Mouse (Mus musculus): ENCODE data around the gene Zdhhc14.

Gene Zdhhc14

GRCm38 (mm10) chr17:5506553-5506952 lies 14.2 kb downstream of the Zdhhc14 start:
- DNase-seq, result peak; percentile 21 to 35

DNA sequence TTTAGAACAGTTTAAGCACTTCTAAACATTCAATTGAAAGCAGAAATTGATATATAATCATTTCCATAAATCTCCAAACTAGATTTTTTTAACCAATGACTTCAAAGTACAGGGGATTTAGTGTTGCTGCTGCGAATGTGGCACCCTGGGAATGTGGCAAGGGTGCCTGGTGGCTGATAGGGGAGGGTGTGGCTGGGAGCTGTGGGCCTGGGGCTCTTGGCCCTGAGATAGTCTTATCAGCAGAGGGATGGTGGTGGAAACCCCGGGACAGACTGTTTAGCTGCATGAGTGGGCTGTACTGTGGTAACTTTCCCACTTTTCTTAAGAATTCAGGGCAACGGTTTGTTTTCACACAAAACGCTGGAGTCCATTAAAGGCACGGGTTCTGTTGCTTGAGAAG lies 14.6 kb downstream of the Zdhhc14 start:
- no peak for DNase-seq

- DNase-seq, result no peak
Measured at GRCm38 (mm10) chr17:5508030-5508429, 15.7 kb downstream of the Zdhhc14 start.

GRCm38 (mm10) chr17:5510564-5510963 lies 18.2 kb downstream of the Zdhhc14 start:
- DNase-seq, result no peak

DNA sequence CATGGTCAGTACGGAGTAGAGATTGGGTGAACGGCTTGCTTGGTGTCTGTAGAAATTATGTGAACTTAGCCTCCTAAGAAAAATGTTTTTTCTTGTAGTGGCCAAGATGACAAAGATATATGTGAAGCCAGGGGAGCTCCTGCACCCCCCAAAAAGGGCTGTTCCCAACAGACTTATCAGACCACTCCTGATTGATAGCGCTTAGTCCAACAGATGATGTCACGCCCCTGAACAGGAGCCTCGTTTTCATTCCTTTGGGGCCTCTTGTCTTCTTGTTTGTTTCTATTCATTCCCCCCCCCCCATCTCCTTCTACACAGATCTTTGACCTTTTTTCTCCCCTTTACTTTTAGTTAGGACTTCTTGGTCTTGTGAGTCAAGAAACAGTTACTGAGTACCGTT lies 19.4 kb downstream of the Zdhhc14 start:
- no peak for DNase-seq

DNA sequence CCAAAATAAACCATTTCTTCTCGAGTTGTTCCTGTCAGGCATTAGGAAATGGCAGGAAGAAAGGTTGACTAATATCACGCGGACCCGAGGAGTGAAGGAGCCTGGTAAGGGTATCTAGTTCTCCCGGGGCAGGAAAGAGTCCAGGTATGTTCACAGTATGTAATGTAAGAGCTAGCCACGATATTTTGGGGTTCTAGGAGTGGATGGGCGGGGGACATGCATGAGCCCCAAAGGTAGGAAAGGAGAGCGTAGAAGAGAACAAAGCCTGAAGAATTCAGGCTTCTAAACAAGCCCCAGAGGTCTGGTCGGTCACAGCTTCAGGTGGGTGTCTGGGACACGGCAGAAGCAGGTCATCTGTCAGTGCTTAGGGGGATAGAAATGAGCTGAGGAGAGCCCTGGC lies 27.1 kb downstream of the Zdhhc14 start:
- no peak for DNase-seq

- DNase-seq, result no peak
Measured at GRCm38 (mm10) chr17:5519910-5520592, 27.7 kb downstream of the Zdhhc14 start.

DNA sequence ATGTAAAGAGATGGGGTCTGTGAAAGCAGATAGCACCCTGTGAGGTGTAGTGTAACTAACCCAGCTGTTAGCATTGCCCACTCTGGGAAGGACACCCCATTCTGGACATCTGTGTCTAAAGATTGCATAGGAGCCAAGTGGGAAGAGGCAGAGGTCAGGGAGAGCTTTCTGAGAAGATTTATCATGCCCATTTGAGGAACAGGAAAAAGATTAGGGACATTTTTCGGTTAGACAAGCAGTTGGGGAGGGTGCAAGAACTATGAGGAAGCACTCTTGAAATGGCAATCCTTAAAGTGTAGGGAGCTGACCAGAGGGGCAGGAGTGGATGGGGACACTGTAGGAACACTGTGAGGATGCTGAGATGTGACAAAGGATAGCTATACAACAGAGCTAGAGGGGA lies 29.2 kb downstream of the Zdhhc14 start:
- DNase-seq, result no peak

DNA sequence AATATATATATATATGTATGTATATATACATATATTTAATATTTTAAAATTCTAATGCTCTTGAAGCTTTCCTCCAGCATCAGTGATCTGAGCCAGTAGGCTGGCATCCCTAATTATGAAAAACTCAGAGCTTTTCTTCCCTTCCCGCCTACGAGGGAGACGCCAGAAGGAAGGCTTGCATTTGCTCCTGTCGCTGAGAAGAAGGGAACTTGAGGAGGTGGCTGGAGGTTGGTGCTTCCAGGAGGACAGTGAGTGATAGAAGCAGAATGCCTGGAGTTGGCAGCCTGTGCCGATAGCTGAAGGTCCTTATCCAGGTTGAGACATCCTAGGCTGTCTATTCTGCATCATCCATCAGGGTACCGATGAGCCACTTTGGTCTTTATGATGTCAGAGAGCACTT lies 37.2 kb downstream of the Zdhhc14 start:
- no peak for DNase-seq

DNA sequence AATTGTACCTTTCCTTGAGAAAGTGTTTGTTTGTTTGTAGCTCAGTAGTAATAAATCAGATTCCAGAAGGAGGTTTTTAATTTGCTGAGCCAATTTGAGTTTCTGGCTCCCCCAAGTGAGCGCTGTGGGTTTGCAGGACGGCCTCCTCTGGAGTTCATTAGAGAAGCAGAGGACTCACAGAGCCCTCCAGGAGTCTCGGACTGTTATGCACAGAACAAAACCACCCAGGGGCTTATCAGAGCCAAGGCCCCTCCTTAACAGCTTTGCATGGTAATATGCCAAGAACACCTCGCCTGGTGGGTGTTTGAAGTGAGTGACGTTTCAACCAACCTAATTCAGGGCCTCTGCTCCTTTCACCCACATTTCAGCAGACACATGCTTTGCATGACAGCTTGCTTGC lies 40.5 kb downstream of the Zdhhc14 start:
- no peak for DNase-seq

DNA sequence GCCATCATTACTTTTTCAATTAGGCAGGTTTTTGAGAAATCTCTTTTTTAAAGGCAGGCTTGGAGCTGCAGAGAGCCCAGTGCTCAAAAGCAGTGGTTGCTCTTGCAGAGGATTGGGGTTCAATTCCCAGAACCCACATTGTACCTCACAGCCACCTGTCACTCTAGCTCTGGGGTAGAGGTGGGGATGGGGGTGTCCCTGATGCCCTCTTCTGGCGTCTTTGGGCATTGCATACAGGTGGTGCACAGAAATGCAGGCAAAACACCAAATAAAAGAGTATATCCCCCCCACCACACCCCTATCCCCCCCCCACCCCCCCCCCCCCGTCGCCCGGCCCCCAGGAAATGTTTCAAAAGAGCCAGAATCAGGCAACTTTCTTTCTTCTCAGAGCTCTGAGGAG lies 43.0 kb downstream of the Zdhhc14 start:
- peak; percentile 28 to 39 for DNase-seq

GRCm38 (mm10) chr17:5536259-5537094 lies 44.1 kb downstream of the Zdhhc14 start:
- no peak for DNase-seq

DNA sequence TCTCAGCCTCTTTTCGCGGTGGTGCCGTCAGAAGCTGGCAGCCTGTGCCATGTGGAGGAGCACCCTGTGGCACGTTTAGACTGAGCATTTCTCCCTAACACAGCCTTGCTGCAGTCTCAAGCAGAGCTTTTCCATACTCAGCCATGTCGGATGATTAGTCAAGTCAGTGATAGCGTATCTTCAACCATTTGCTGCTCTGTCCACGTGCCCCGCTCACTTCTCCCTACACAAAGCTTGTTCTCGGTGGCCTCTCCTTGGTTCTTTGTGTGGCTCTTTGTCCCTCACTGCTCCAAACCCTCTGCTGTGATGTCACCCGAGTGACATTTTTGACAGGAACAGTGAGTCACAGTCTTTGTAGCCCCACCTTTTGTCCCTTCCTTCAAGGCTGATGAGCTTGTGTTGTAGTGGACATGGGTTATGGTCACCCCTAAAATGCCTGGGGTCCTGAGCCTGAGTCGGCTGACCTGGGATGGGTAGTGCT lies 44.8 kb downstream of the Zdhhc14 start:
- DNase-seq, result no peak

DNA sequence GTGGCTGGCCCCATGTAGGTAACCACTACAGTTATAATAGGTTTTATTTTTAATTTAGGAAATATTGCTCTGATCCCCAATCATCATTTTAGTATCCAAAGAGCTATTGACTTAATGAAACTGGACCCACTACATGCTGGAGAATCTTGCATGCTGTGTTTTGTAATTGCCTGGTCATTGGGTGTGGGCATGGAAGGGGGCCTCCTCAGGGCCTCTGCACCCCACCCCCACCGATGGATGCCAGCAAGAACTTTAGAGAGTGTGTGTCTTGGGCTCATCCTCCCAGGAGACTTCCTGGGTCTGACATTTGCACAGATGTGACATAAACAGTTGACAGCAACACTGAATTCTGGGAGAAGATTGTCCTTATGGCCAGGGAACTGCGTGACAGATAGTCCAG lies 49.8 kb downstream of the Zdhhc14 start:
- no peak for DNase-seq

DNA sequence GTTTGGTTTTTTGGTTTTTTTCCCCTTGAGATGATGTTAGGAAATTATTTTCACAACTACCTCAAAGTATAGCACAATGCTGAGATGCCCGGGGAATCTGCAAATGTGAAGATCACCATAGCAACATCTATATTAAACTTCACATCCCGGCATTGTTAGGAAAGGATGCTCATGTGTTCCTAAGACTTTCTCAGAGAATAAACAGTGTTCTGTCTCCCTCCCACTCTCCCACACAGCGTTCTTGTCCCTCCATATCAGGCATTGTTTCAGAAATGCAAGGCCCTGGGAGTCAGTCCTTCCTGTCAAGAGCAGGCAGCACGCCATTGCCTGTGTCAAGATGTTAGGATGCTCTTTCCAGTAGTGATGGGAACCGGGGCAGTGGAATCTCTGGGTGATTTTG lies 51.7 kb downstream of the Zdhhc14 start:
- DNase-seq, result no peak

DNA sequence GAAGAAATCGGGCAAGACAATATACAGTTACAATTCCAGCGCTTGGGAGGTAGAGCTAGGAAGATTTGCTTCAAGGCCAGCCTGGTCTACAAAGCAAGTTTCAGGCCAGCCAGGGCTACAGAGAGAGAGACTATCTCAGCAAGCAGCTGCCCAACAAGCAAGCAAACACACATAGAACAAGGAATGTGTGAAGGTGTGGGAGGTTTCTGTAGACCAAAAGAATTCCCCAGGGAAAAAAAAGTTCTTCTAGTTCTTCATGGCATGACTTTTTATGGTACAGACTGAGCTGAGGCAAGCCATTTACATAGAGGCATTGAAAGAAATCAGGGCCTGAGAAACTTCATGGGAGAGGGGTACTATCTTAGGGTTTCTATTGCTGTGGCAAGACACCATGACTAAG lies 52.7 kb downstream of the Zdhhc14 start:
- no peak for DNase-seq

- no peak for DNase-seq
Measured at GRCm38 (mm10) chr17:5548546-5548945, 56.2 kb downstream of the Zdhhc14 start.

DNA sequence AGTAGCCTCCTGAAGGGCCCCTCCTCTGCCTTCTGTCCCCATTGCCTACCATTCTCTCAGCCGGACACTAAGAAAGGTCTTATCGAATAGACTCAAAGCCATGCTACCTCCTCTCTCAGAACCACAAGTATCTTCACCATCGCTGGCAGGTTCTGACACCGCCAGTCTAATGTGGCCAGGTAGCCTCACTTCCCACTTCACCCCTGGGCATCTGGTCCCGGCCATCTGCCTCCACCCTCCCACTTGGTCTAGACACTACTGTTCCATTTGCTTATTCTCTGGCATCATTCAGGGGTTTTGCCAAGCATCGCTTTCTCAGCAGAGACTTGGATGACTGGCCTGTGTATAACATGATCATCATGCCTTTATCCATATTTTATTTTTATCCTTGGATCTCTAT lies 57.1 kb downstream of the Zdhhc14 start:
- no peak for DNase-seq

GRCm38 (mm10) chr17:5550444-5550843 lies 58.1 kb downstream of the Zdhhc14 start:
- DNase-seq, result no peak

- no peak for DNase-seq
Measured at GRCm38 (mm10) chr17:5551136-5551535, 58.8 kb downstream of the Zdhhc14 start.

- no peak for DNase-seq
Measured at GRCm38 (mm10) chr17:5552036-5552760, 59.8 kb downstream of the Zdhhc14 start.

DNA sequence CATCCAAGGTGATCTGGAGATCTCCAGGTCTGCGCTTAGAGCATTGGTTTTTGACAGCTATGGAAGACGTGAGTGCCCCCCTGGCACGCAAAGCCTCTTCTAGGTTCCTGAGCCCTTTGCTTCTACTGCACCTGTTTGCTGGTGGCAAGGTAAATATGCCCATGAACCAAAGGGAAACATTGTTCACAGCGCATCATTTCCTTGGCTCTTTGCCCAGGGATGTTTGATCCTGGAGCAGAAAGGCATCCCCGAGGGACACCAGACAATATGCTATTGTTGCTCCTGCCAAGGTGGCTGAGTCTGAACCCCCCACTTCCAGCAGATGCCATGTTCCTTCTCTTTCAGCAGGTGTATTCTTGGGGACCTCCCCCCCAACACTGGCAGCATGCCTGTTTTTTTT lies 61.2 kb downstream of the Zdhhc14 start:
- no peak for DNase-seq

DNA sequence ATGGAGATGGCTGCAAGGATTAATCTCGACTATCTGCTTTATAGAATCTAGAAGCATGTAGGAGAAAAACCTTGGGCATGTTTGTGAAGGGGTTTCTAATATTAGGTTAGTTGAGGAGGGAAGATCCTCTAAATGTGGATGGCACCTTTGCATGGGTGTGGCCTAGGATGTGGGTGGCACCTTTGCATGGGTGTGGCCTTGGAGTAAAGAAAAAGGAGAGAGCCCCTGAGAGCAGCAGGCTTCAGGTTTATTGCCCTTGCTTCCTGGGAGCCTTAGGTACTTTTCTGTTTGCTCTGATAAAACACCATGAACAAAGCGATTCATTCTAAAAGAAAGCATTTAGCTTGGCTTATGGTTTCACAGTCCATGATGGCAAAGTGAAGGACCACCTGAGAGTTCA lies 62.2 kb downstream of the Zdhhc14 start:
- no peak for DNase-seq

- peak in 1 of 2 experiments; percentile 37 for DNase-seq
Measured at GRCm38 (mm10) chr17:5556568-5556967, 64.2 kb downstream of the Zdhhc14 start.

Data from kidney, postnatal 4 days (tissue).